Mouse (Mus musculus): ENCODE measurements around the gene Clstn1.

DNA sequence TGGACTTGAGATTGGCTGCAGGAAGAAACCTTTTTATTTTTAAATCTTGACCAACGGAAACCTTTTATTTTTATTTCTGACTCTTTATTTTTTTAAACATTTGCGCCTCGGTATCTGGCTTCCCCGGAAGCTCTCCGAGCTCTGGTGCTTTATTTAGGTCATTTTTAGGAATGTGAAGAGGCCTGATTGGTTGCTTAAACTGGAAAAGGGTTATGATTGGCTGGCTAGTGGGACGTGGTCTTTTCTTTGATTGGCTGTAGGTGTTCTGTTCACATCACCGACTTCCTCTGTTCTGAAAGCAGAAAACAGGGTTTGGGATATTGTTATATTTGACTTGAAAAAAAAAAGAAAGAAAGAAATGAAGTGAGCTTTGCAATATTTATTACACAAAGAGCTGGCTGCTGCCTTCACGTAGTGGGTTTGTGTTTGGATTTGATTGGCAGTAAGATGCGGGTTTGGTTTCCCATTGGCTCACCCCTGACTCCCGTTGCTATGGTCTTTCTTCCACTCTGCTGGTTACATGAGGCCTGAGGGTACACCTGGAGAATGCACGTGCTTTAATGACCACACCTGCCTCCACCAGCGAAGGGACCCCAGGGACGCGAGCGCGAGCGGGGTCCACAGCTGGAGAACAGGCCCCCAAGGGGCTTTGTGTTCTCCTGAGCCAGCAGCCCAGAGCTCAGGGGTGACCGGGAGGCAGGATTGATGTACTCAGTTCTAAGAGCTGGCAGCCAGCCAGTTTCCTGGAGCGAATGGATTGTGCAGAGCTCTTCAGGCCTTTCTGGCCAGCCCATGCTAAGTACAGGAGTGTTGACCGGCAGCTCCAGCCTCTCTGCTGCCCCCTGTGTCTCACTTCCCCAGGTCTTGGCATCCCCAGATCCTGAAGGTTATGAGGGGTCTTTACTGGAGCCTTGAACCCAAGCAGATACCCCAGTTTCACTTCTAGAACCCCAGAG is 21.5 kb upstream of the Clstn1 start:
- peak; percentile 80 for TF ChIP-seq CTCF (IDR thresholded peaks at IDR 0.05)
- TF ChIP-seq POLR2A (IDR thresholded peaks at IDR 0.05; ENCODE audit: insufficient read depth, low read depth, low read length), result no peak

Data from heart, adult 2 months (tissue).